Mouse (Mus musculus): ENCODE results near the gene Gm28539. TPM values are rescaled to one million over a fixed set of nuclear protein-coding genes. Genes with fewer than 3 reads are reported as not detected.
"Not testable (repeated sequence)": the region's sequence is repeated elsewhere in the genome, so short reads cannot be mapped to it uniquely, and the experiment has no call there.

The Gm28539 gene
- polyA plus RNA-seq, 1 experiment = 4.4 TPM

GRCm38 (mm10) chr16:18838346-18838745, 2.0 kb downstream of the Gm28539 start:
- H3K4me1 ChIP-seq (ENCODE audit: control insufficient read depth, insufficient read depth, low read length) = peaks cover 4% of the 10 kb centered on the region; the same call in 1 of the 2 replicates
- DNase-seq = no peak
- TF ChIP-seq POLR2A (IDR thresholded peaks at IDR 0.05; ENCODE audit: borderline replicate concordance, extremely low read depth, low read depth, low read length) = no peak
- TF ChIP-seq CTCF (IDR thresholded peaks at IDR 0.05; ENCODE audit: insufficient read depth, low read length) = no peak
- no peak overlapping the region for H3K4me3 ChIP-seq (replicated peaks; ENCODE audit: extremely low read depth, low read depth, low read length)
- 87% methylated on average over 4 of the region's 4 CpGs for WGBS

DNA sequence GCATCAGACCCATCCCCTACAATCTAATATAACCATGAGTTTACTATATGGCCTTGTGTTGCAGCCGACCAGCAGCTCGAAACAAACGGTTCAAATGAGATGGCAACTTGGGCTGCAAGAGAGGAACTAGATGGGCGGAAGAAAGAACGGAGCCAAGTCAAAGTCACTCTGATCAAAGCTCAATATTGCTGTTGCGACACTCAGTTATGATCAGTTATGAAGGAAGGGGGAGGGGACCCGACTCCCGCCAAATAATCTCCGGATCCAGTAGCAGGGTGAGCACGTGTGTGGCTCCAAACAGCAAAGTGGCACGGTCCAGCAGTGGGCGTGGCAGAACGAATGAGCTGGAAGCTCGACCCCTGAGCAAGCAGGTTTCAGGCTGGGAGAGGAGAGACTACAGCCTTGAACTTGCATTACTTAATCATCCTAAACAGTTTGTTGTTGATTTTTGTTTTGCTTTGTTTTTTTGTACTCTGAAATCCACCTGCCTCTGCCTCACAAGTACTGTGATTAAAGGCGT, 10.0 kb downstream of the Gm28539 start:
- Histone ChIP-seq H3K4me1 (ENCODE audit: control insufficient read depth, insufficient read depth, low read length) (no peaks in the 10 kb centered on the region), H3K4me3 (replicated peaks; ENCODE audit: extremely low read depth, low read depth, low read length) (no peak overlapping the region)
- no peak for DNase-seq
- TF ChIP-seq POLR2A (IDR thresholded peaks at IDR 0.05; ENCODE audit: borderline replicate concordance, extremely low read depth, low read depth, low read length) (no peak), CTCF (IDR thresholded peaks at IDR 0.05; ENCODE audit: insufficient read depth, low read length) (no peak)
- 85% methylated on average over 15 of the region's 15 CpGs for WGBS

GRCm38 (mm10) chr16:18849521-18850190, 13.3 kb downstream of the Gm28539 start:
- not testable (repeated sequence) for H3K4me1 ChIP-seq (ENCODE audit: control insufficient read depth, insufficient read depth, low read length); DNase-seq; H3K4me3 ChIP-seq (replicated peaks; ENCODE audit: extremely low read depth, low read depth, low read length)
- 86% methylated on average over 16 of the region's 17 CpGs for WGBS

DNA sequence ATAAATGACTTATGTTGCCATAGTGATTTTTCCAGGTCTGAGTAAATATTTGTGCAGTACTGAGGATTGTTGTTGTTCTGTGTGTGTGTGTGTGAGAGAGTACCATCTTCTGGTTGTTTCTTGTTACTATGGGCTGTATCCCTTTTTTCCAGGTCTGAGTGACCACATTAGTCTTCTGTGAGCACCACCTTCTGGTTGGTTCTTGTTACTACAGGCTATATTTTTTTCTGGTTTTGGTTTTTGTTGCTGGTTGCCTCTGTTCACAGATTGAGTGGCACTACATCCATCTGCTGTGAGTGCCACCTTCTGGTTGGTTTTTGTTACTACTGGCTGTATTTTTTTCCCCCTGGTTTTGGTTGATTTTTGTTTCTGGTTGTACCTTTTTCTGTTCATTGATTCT, 22.2 kb downstream of the Gm28539 start:
- no peak for TF ChIP-seq CTCF (IDR thresholded peaks at IDR 0.05; ENCODE audit: insufficient read depth, low read length)
- TF ChIP-seq POLR2A (IDR thresholded peaks at IDR 0.05; ENCODE audit: borderline replicate concordance, extremely low read depth, low read depth, low read length) = no peak
- Histone ChIP-seq H3K4me1 (ENCODE audit: control insufficient read depth, insufficient read depth, low read length) (no peaks in the 10 kb centered on the region), H3K4me3 (replicated peaks; ENCODE audit: extremely low read depth, low read depth, low read length) (no peak overlapping the region)
- no peak for DNase-seq

- 54% methylated on average over 1 of the region's 1 CpGs for WGBS
- H3K4me1 ChIP-seq (ENCODE audit: control insufficient read depth, insufficient read depth, low read length) = no peaks in the 10 kb centered on the region
- TF ChIP-seq POLR2A (IDR thresholded peaks at IDR 0.05; ENCODE audit: borderline replicate concordance, extremely low read depth, low read depth, low read length) (no peak), CTCF (IDR thresholded peaks at IDR 0.05; ENCODE audit: insufficient read depth, low read length) (no peak)
- no peak overlapping the region for H3K4me3 ChIP-seq (replicated peaks; ENCODE audit: extremely low read depth, low read depth, low read length)
- DNase-seq = no peak
Measured at GRCm38 (mm10) chr16:18860186-18860585, 23.8 kb downstream of the Gm28539 start.

- not testable (repeated sequence) for DNase-seq; H3K4me3 ChIP-seq (replicated peaks; ENCODE audit: extremely low read depth, low read depth, low read length); H3K4me1 ChIP-seq (ENCODE audit: control insufficient read depth, insufficient read depth, low read length)
- 68% methylated on average over 1 of the region's 1 CpGs for WGBS
Measured at GRCm38 (mm10) chr16:18870495-18870894, 34.1 kb downstream of the Gm28539 start.

GRCm38 (mm10) chr16:18876091-18876441, 39.7 kb downstream of the Gm28539 start:
- TF ChIP-seq CTCF (IDR thresholded peaks at IDR 0.05; ENCODE audit: insufficient read depth, low read length) (no peak), POLR2A (IDR thresholded peaks at IDR 0.05; ENCODE audit: borderline replicate concordance, extremely low read depth, low read depth, low read length) (no peak)
- under 1% methylated on average over 17 of the region's 17 CpGs for WGBS
- Histone ChIP-seq H3K4me1 (ENCODE audit: control insufficient read depth, insufficient read depth, low read length) (peaks cover 4% of the 10 kb centered on the region; the same call in 1 of the 2 replicates), H3K4me3 (replicated peaks; ENCODE audit: extremely low read depth, low read depth, low read length) (peak overlapping the region; percentile 60)
- no peak for DNase-seq

GRCm38 (mm10) chr16:18876442-18877308, 40.3 kb downstream of the Gm28539 start, which contains the start of the genes Mrpl40 and Hira:
Gene Mrpl40 (minus strand): TSS chr16:18876862.
Gene Hira (plus strand): TSS chr16:18877037.
- peaks cover 4% of the 10 kb centered on the region; the same call in 1 of the 2 replicates for H3K4me1 ChIP-seq (ENCODE audit: control insufficient read depth, insufficient read depth, low read length)
- H3K4me3 ChIP-seq (replicated peaks; ENCODE audit: extremely low read depth, low read depth, low read length) = peak within 1 kb of the TSS; percentile 98
- peak; percentile 86; the same call in 1 of the 2 replicates for TF ChIP-seq POLR2A (IDR thresholded peaks at IDR 0.05; ENCODE audit: borderline replicate concordance, extremely low read depth, low read depth, low read length)
- no peak for TF ChIP-seq CTCF (IDR thresholded peaks at IDR 0.05; ENCODE audit: insufficient read depth, low read length)
- DNase-seq = peak; percentile 92
- WGBS = under 1% methylated on average over 93 of the region's 93 CpGs

DNA sequence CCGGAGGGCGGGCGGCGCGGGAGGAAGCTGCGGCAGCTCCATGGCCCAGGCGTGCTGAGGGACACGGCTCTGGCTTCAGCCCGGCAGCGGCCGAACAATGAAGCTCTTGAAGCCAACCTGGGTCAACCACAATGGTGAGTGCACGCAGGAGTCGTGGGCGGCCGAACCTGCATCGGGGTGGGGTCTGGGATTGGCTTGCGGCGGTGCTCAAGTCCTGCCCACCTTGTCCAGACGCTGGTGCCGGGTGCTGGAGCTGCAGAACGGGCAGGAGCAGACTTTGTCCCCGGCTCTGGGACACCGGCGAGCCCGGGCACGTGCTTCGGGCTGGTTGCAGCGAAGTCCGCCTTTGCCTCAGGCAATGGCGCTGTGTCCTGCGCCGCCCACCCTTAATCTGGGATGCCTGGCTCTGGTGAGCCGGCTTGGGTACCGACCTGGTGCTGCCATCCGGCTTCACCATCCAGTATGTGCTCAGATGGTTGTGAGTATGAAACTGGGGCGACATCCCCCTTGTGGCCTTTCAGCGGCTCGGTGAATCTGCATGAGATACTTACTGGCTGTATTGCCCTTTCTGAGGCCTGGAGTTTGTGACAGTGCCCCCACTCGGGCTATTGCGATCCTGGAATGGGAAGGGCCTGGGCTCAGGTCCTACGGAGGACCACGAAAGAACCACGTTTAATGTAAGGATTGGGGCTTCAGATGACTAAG, 41.2 kb downstream of the Gm28539 start:
- no peak for TF ChIP-seq POLR2A (IDR thresholded peaks at IDR 0.05; ENCODE audit: borderline replicate concordance, extremely low read depth, low read depth, low read length)
- TF ChIP-seq CTCF (IDR thresholded peaks at IDR 0.05; ENCODE audit: insufficient read depth, low read length) = no peak
- peaks cover 4% of the 10 kb centered on the region; the same call in 1 of the 2 replicates for H3K4me1 ChIP-seq (ENCODE audit: control insufficient read depth, insufficient read depth, low read length)
- H3K4me3 ChIP-seq (replicated peaks; ENCODE audit: extremely low read depth, low read depth, low read length) = peak overlapping the region; percentile 98
- under 1% methylated on average over 42 of the region's 43 CpGs for WGBS
- DNase-seq = peak; percentile 34

Measured in lung, adult 2 months (tissue).